Mouse (Mus musculus) adrenal gland, postnatal 4 days (tissue): ENCODE measurements around the gene Ak8. TPM values are rescaled to one million over a fixed set of nuclear protein-coding genes. Genes with fewer than 3 reads are reported as not detected.
A peak's percentile ranks its signal among the peaks of the same experiment; 100 is the strongest.

Source experiments
- DNase-seq, 2 experiments: peaks; one replicate each; pipeline ENCODE4 v3.0.0; 2021 to 2022; ENCODE audit warnings: low spot score in 2 of 2, mixed read lengths in 2 of 2
- long read RNA-seq, 2 experiments: library from polyadenylated mRNA; stranded (forward); transcript quantifications; one replicate each; pipeline ENCODE4 v2.0.0; 2021
- total RNA-seq, 2 experiments: library from RNA; stranded (reverse); gene quantifications; 2 replicates each; pipeline ENCODE4 v1.2.3; 2021

Gene Ak8
- under 1 TPM; 0.45 to 0.90 TPM for total RNA-seq
- long read RNA-seq, experiment 1, partial matches to known transcripts = 0 of 2 reads
- long read RNA-seq, experiment 1, other reads (novel, unspliced or antisense) = 0 of 2 reads
- long read RNA-seq, experiment 2, partial matches to known transcripts = 1 of 1 reads
- long read RNA-seq, experiment 2, other reads (novel, unspliced or antisense) = 0 of 1 reads

- peak; percentile 50 to 63 for DNase-seq
Observed at GRCm38 (mm10) chr2:28699361-28700335, at the start of gene Ak8, which contains the start of gene Spaca9. TSS of gene Ak8 (plus strand) at chr2:28700164. TSS of gene Spaca9 (minus strand) at chr2:28699727.

- no peak for DNase-seq
Observed at GRCm38 (mm10) chr2:28650526-28650925, 49.4 kb upstream of the Ak8 start.

DNA sequence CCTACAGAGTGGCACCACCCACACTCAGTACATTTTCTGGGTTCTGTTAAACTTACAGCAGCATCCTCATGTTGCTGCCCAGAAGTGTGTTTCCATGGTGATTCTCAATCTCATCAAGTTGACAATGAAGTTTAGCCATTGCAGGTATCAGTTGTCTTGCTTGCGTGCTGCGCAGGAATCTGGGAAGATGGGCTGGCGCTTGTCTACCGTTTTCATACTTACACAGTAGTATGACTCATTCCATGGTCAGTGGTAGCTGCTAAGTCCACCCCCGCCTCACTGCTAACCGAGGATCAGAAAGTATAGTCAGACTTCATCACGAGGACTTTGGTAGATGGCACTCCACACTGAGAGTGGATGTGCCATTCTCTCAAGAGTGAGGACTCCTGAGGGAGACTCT lies 46.6 kb upstream of the Ak8 start:
- no peak for DNase-seq

GRCm38 (mm10) chr2:28654295-28654694 lies 45.7 kb upstream of the Ak8 start:
- DNase-seq = no peak

DNA sequence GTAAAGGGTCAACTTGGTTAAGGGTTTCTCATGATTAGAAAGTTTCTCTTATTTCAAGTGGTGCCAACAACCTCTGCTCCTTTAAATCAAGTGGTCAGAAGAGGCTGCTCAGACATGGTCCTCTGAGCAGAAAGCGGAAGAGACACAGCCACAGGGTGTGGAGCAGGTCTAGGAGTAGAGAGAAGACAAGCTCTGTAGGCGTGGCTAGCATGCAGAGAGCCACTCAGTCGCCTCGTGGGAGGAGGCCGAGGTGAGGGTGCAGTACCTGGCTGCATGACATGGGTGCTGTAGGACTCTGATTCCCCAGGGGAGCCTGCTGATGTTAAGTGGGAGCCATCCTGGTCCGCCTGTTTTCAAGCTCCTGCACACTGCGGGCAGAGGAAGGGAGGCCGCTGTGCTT lies 43.7 kb upstream of the Ak8 start:
- DNase-seq = no peak

DNA sequence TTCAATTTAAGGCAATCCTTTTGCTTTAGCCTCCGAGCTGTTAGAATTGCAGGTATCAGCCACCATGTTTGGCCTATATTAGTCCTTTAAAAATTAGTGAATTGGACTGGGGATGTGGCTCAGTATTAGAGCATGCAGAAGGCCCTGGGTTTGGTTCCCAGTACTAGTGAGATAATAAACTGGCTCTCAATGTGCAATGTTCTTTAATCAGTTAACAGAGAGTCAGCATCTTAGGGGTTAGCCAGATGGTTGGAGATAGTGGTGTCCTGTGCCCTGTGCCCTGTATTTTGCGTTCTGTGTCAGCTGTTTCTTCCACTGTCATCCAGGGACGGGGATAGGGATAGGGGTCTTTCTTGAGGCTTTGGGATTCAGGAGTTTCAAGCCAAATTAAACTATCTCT lies 37.1 kb upstream of the Ak8 start:
- DNase-seq = no peak

- no peak for DNase-seq
Observed at GRCm38 (mm10) chr2:28665818-28666217, 34.1 kb upstream of the Ak8 start.

GRCm38 (mm10) chr2:28671438-28671837 lies 28.5 kb upstream of the Ak8 start:
- no peak for DNase-seq

GRCm38 (mm10) chr2:28676005-28676404 lies 24.0 kb upstream of the Ak8 start:
- no peak for DNase-seq

GRCm38 (mm10) chr2:28680710-28681109 lies 19.3 kb upstream of the Ak8 start:
- no peak for DNase-seq

DNA sequence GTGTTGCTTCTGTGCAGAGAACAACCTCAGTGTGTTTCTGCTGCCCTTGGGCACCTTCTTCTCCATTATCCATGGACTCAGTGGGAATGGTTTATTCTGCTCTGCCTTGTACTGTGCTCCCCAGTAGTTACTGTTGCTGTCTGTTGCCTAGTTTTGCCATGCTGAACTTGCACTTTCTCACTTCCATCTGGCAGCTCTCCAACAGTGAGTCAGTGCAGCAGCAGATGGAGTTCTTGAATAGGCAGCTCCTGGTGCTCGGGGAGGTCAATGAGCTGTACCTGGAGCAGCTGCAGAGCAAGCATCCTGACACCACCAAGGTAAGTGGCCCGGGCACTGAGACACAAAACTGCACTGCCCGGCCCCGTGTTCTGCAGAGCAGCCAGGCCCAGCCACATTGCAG lies 18.2 kb upstream of the Ak8 start:
- no peak for DNase-seq

DNA sequence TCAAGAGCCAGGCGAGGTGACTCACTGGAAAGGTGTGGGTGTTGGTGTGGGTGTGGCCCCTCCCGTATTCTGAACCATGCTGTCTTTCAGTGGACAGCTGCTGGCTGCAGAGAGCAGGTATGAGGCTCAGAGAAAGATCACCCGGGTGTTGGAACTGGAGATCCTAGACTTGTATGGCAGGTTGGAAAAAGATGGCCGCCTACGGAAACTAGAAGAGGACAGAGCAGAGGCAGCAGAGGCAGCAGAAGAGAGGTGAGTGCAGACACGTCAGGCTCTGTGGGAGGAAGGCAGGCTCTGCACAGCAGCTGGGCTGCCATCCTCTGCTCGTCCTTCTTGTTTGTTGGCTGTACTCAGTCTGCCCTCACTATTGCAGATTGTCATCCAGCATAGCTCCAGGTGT lies 14.1 kb upstream of the Ak8 start:
- DNase-seq = no peak

GRCm38 (mm10) chr2:28688431-28688830 lies 11.5 kb upstream of the Ak8 start:
- DNase-seq = no peak

- DNase-seq = no peak
Observed at GRCm38 (mm10) chr2:28692692-28693091, 7.3 kb upstream of the Ak8 start.

DNA sequence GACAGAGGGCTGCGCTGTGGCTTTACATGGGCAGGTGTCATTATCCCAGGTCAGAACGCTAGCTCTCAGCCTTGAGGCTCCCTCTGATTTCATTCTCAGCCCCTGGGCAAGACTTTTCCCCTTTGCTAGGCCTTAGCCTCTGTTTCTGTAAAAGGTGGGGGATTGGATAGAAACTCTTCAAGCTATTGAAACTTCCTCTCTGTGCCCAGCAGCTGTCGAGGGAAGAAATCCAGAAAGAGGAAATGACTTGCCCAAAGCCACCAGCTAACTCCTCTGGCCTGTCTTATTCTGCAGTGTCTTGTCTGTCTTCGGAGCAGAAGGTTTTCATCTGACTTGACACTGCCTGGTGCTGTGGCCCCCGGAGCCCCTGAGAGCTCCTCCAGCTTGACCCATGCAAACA lies 1.4 kb upstream of the Ak8 start:
- DNase-seq = no peak

GRCm38 (mm10) chr2:28701646-28702262 lies 1.8 kb downstream of the Ak8 start:
- DNase-seq = no peak

DNA sequence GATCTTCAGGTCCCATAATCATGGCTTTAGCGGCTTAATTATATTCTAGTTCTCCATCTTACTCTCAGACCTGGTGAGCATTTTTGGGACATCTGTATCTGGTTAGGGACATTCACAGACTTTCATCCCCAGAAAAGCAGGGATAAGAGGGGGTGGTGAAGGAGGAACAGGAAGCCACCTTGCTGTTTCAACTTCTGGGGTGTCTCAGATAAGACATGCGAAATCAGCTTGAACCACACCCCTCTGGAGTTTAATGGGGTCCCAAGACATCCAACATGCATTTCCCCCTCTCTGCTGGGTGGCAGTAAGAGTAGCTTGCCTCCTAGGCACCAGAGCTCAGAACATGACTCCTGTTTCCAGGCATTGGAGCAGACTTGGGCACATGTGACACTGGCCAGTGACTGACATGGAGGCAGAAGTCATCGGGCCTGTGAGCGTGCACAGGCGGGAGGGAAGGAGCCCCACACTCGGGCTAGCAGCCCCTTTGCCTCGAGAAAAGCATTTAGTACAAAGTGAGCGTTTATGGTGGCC lies 6.2 kb downstream of the Ak8 start:
- DNase-seq = no peak

DNA sequence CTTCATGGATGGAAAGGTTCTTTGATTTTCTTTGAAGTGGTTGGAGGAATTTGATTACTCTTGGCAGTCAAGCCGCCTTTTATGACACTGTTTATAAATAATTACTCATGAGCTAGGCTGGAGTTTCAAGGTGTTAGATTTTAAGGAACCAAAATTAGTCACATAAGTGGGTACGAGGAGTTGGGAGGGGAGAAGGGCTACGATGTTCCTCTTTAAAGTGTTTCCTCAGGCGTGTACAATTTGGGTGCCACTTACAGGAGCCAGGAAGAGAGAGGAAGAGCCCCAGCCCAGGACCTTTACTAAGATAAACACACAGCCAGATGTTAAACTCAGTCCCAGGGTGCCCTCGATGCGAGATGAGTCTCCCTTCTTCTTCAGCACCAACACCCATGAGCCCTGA lies 6.8 kb downstream of the Ak8 start:
- DNase-seq = no peak

DNA sequence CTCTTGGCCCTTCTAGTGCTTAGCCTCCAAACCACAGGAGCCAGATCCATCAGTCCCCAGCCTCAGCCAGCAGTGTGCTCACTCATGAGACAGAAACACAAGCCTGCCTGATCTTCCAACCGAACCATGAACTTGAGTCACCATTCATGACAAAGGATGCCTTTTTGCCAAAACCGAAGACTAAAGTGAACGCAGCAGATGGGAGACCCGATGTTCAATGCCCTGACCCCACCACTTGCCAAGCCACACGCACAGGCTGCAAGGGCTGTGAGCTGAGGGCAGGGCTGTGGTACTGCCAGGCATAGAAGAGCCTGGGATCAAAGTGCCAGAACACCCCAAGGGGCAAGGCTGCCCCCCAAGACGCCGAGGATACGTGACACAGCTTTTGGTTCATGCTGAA lies 13.1 kb downstream of the Ak8 start:
- DNase-seq = no peak

GRCm38 (mm10) chr2:28722419-28722818 lies 22.5 kb downstream of the Ak8 start:
- no peak for DNase-seq

DNA sequence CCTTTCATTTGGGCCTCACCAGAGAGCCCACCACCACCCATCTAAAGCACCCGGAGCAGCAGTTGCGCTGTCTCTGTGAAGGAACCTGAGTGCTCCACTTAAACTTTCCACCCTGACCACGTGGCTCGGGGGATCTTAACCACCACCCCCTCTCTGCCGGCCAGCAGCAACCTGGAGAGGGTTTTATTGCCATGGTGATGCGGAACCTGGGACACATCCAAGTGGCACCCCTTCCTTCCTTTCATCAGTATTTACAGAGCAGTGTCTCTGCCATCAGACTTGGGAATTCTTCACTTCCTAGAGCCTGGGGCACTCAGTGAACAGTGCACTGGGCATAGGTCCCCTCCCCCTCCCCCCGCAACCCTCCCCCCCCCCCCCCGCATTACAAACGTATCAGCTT lies 23.9 kb downstream of the Ak8 start:
- DNase-seq = no peak
